Mouse (Mus musculus): ENCODE data around the gene Trip6. TPM values are rescaled to one million over a fixed set of nuclear protein-coding genes. Genes with fewer than 3 reads are reported as not detected.
A peak's percentile ranks its signal among the peaks of the same experiment; 100 is the strongest.

Gene Trip6
- polyA plus RNA-seq, 1 experiment from 2014 or later: 62.2 TPM

GRCm38 (mm10) chr5:137346388-137346787 lies 32.2 kb upstream of the Trip6 start:
- peaks cover 47% of the 10 kb centered on the region for H3K4me1 ChIP-seq
- whole genome bisulfite sequencing: 48% methylated on average over 1 of the region's 1 CpGs
- DNase-seq (ENCODE audit: low spot score): no peak
- no peaks in the 10 kb centered on the region for H3K9me3 ChIP-seq
- H3K4me3 ChIP-seq: no peak overlapping the region
- no peaks in the 10 kb centered on the region for H3K27me3 ChIP-seq (ENCODE audit: insufficient read depth, poor library complexity, severe bottlenecking)
- H3K36me3 ChIP-seq: no peaks in the 10 kb centered on the region
- peak overlapping the region; percentile 81 for H3K27ac ChIP-seq

- Histone ChIP-seq H3K4me1 (peaks cover 41% of the 10 kb centered on the region), H3K36me3 (no peaks in the 10 kb centered on the region), H3K27ac (peak overlapping the region; percentile 81), H3K27me3 (ENCODE audit: insufficient read depth, poor library complexity, severe bottlenecking) (no peaks in the 10 kb centered on the region), H3K9me3 (no peaks in the 10 kb centered on the region), H3K4me3 (no peak overlapping the region)
- WGBS: 26% methylated on average over 9 of the region's 9 CpGs
- no peak for DNase-seq (ENCODE audit: low spot score)
Observed at GRCm38 (mm10) chr5:137345821-137346220, 31.6 kb upstream of the Trip6 start.

GRCm38 (mm10) chr5:137343869-137344268 lies 29.7 kb upstream of the Trip6 start:
- no peak for DNase-seq (ENCODE audit: low spot score)
- Histone ChIP-seq H3K36me3 (no peaks in the 10 kb centered on the region), H3K4me3 (no peak overlapping the region), H3K27ac (no peak overlapping the region), H3K9me3 (no peaks in the 10 kb centered on the region), H3K4me1 (peaks cover 51% of the 10 kb centered on the region), H3K27me3 (ENCODE audit: insufficient read depth, poor library complexity, severe bottlenecking) (no peaks in the 10 kb centered on the region)

- H3K4me1 ChIP-seq: peaks cover 50% of the 10 kb centered on the region
- no peak overlapping the region for H3K27ac ChIP-seq
- no peak overlapping the region for H3K4me3 ChIP-seq
- H3K36me3 ChIP-seq: no peaks in the 10 kb centered on the region
- DNase-seq (ENCODE audit: low spot score): no peak
- no peaks in the 10 kb centered on the region for H3K9me3 ChIP-seq
- 90% methylated on average over 5 of the region's 5 CpGs for WGBS
- no peaks in the 10 kb centered on the region for H3K27me3 ChIP-seq (ENCODE audit: insufficient read depth, poor library complexity, severe bottlenecking)
Observed at GRCm38 (mm10) chr5:137343412-137343811, 29.2 kb upstream of the Trip6 start.

- 65% methylated on average over 7 of the region's 7 CpGs for WGBS
- Histone ChIP-seq H3K27me3 (ENCODE audit: insufficient read depth, poor library complexity, severe bottlenecking) (no peaks in the 10 kb centered on the region), H3K27ac (no peak overlapping the region), H3K4me1 (peaks cover 46% of the 10 kb centered on the region), H3K36me3 (no peaks in the 10 kb centered on the region), H3K4me3 (no peak overlapping the region), H3K9me3 (no peaks in the 10 kb centered on the region)
- DNase-seq (ENCODE audit: low spot score): no peak
Observed at GRCm38 (mm10) chr5:137342407-137343012, 28.3 kb upstream of the Trip6 start.

GRCm38 (mm10) chr5:137340222-137340621 lies 26.0 kb upstream of the Trip6 start:
- no peak overlapping the region for H3K4me3 ChIP-seq
- H3K27me3 ChIP-seq (ENCODE audit: insufficient read depth, poor library complexity, severe bottlenecking): no peaks in the 10 kb centered on the region
- no peaks in the 10 kb centered on the region for H3K9me3 ChIP-seq
- 71% methylated on average over 6 of the region's 6 CpGs for WGBS
- H3K36me3 ChIP-seq: no peaks in the 10 kb centered on the region
- DNase-seq (ENCODE audit: low spot score): no peak
- peaks cover 35% of the 10 kb centered on the region for H3K4me1 ChIP-seq
- H3K27ac ChIP-seq: peak overlapping the region; percentile 90; the same call in 1 of the 2 replicates

GRCm38 (mm10) chr5:137339290-137339979 lies 25.2 kb upstream of the Trip6 start:
- H3K9me3 ChIP-seq: no peaks in the 10 kb centered on the region
- peak overlapping the region; percentile 61 for H3K4me3 ChIP-seq
- no peaks in the 10 kb centered on the region for H3K36me3 ChIP-seq
- 10% methylated on average over 22 of the region's 22 CpGs for WGBS
- no peak for DNase-seq (ENCODE audit: low spot score)
- H3K27ac ChIP-seq: peak overlapping the region; percentile 90
- no peaks in the 10 kb centered on the region for H3K27me3 ChIP-seq (ENCODE audit: insufficient read depth, poor library complexity, severe bottlenecking)
- peaks cover 34% of the 10 kb centered on the region for H3K4me1 ChIP-seq

- peaks cover 34% of the 10 kb centered on the region for H3K4me1 ChIP-seq
- no peaks in the 10 kb centered on the region for H3K27me3 ChIP-seq (ENCODE audit: insufficient read depth, poor library complexity, severe bottlenecking)
- WGBS: 2% methylated on average over 11 of the region's 11 CpGs
- peak overlapping the region; percentile 90 for H3K27ac ChIP-seq
- H3K4me3 ChIP-seq: peak overlapping the region; percentile 61
- no peak for DNase-seq (ENCODE audit: low spot score)
- no peaks in the 10 kb centered on the region for H3K9me3 ChIP-seq
- H3K36me3 ChIP-seq: no peaks in the 10 kb centered on the region
Observed at GRCm38 (mm10) chr5:137338663-137339289, 24.6 kb upstream of the Trip6 start.

- Histone ChIP-seq H3K27ac (peak overlapping the region; percentile 90), H3K27me3 (ENCODE audit: insufficient read depth, poor library complexity, severe bottlenecking) (no peaks in the 10 kb centered on the region), H3K36me3 (no peaks in the 10 kb centered on the region), H3K9me3 (no peaks in the 10 kb centered on the region), H3K4me3 (peak overlapping the region; percentile 61), H3K4me1 (peaks cover 35% of the 10 kb centered on the region)
- DNase-seq (ENCODE audit: low spot score): peak; percentile 94
- under 1% methylated on average over 19 of the region's 19 CpGs for WGBS
Observed at GRCm38 (mm10) chr5:137338256-137338655, 24.1 kb upstream of the Trip6 start.

- H3K4me3 ChIP-seq: no peak overlapping the region
- peak overlapping the region; percentile 11; the same call in 1 of the 2 replicates for H3K27ac ChIP-seq
- no peaks in the 10 kb centered on the region for H3K27me3 ChIP-seq (ENCODE audit: insufficient read depth, poor library complexity, severe bottlenecking)
- peaks cover 43% of the 10 kb centered on the region for H3K4me1 ChIP-seq
- DNase-seq (ENCODE audit: low spot score): no peak
- H3K9me3 ChIP-seq: no peaks in the 10 kb centered on the region
- no peaks in the 10 kb centered on the region for H3K36me3 ChIP-seq
- WGBS: 34% methylated on average over 8 of the region's 8 CpGs
Observed at GRCm38 (mm10) chr5:137337190-137337589, 23.0 kb upstream of the Trip6 start.

GRCm38 (mm10) chr5:137335066-137335465 lies 20.9 kb upstream of the Trip6 start:
- 77% methylated on average over 6 of the region's 6 CpGs for WGBS
- DNase-seq (ENCODE audit: low spot score): no peak
- Histone ChIP-seq H3K27me3 (ENCODE audit: insufficient read depth, poor library complexity, severe bottlenecking) (no peaks in the 10 kb centered on the region), H3K27ac (no peak overlapping the region), H3K36me3 (no peaks in the 10 kb centered on the region), H3K9me3 (no peaks in the 10 kb centered on the region), H3K4me3 (no peak overlapping the region), H3K4me1 (peaks cover 44% of the 10 kb centered on the region)

- DNase-seq (ENCODE audit: low spot score): no peak
- H3K36me3 ChIP-seq: no peaks in the 10 kb centered on the region
- H3K27me3 ChIP-seq (ENCODE audit: insufficient read depth, poor library complexity, severe bottlenecking): no peaks in the 10 kb centered on the region
- H3K4me3 ChIP-seq: peak overlapping the region; percentile 79
- peaks cover 36% of the 10 kb centered on the region for H3K4me1 ChIP-seq
- 50% methylated on average over 10 of the region's 10 CpGs for WGBS
- no peaks in the 10 kb centered on the region for H3K9me3 ChIP-seq
- H3K27ac ChIP-seq: no peak overlapping the region
Observed at GRCm38 (mm10) chr5:137334317-137334716, 20.1 kb upstream of the Trip6 start.

GRCm38 (mm10) chr5:137333512-137334174 lies 19.4 kb upstream of the Trip6 start, which contains the start of gene Slc12a9:
Gene Slc12a9, minus strand, starts transcription at chr5:137333597.
- H3K27ac ChIP-seq: peak within 1 kb of the TSS; percentile 86
- H3K27me3 ChIP-seq (ENCODE audit: insufficient read depth, poor library complexity, severe bottlenecking): no peaks in the 10 kb centered on the region
- DNase-seq (ENCODE audit: low spot score): peak; percentile 97
- H3K36me3 ChIP-seq: no peaks in the 10 kb centered on the region
- WGBS: under 1% methylated on average over 44 of the region's 44 CpGs
- H3K4me1 ChIP-seq: peaks cover 30% of the 10 kb centered on the region
- peak within 1 kb of the TSS; percentile 79 for H3K4me3 ChIP-seq
- no peaks in the 10 kb centered on the region for H3K9me3 ChIP-seq
